Mouse (Mus musculus) layer of hippocampus, postnatal 25 days (tissue): ENCODE data around the gene Kctd3. TPM values are rescaled to one million over a fixed set of nuclear protein-coding genes. Genes with fewer than 3 reads are reported as not detected.
A peak's percentile ranks its signal among the peaks of the same experiment; 100 is the strongest.
"Not testable (repeated sequence)": the region's sequence is repeated elsewhere in the genome, so short reads cannot be mapped to it uniquely, and the experiment has no call there.

ENCODE experiments used
- DNase-seq, 2 experiments: peaks; one replicate each; pipeline ENCODE4 v3.0.0; 2022; ENCODE audit warnings: mixed read lengths in 2 of 2, low spot score in 1 of 2; ENCODE audit errors: extremely low spot score in 1 of 2
- total RNA-seq, 2 experiments: library from RNA; stranded (reverse); gene quantifications; 2 replicates each; pipeline ENCODE4 v1.2.3; 2021

Gene Kctd3
- 10 to 100 TPM; 90.2 to 99.9 TPM for total RNA-seq

- DNase-seq: peak; percentile 99 to 100
Measured at GRCm38 (mm10) chr1:189007239-189007979, at the start of gene Kctd3. Kctd3 (minus strand) TSS chr1:189007841.

GRCm38 (mm10) chr1:189057425-189057824, 49.8 kb upstream of the Kctd3 start:
- no peak for DNase-seq

DNA sequence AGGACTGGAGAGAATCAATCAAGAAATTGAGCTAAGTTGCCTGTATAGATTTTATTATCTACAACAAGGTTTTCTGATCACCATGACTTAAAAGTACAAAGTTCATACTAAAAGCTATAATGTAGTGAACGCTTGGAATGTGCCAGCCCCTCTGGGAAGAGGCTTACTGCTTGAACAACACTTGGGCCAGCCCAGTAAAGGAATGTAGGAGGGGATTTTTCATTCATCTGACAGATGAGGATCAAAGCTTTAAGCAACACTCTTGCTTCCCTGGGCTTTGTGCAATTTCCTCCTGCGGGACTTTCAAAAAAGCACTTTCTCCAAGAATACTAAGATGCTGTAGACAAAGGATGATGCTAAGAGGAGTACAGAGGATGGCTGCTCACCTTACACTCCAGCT, 48.3 kb upstream of the Kctd3 start:
- no peak for DNase-seq

- no peak for DNase-seq
Measured at GRCm38 (mm10) chr1:189054941-189055551, 47.4 kb upstream of the Kctd3 start.

GRCm38 (mm10) chr1:189054191-189054590, 46.5 kb upstream of the Kctd3 start:
- no peak for DNase-seq

DNA sequence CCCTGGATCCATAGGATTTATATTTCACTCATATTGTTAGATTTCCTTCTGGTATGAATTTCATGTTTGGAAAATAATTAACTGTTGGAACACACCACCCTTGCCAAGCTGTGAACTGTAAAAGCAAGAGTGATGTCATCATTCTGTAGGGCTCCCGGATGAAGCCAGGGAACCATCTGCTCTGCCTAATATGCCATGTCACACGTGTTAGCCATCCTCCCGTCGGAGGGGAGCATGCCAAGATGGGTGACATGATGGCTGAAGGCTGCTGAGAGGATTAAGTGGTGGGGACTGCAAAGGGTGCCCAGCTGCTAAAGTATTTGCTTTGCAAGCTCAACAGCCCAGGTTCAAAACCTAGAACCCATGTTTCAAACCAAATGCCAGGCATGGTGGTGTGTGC, 44.5 kb upstream of the Kctd3 start:
- no peak for DNase-seq

GRCm38 (mm10) chr1:189050122-189050521, 42.5 kb upstream of the Kctd3 start:
- DNase-seq: no peak

GRCm38 (mm10) chr1:189048331-189048730, 40.7 kb upstream of the Kctd3 start:
- DNase-seq: no peak

GRCm38 (mm10) chr1:189047918-189048317, 40.3 kb upstream of the Kctd3 start:
- no peak for DNase-seq

GRCm38 (mm10) chr1:189046831-189047230, 39.2 kb upstream of the Kctd3 start:
- DNase-seq: no peak

- DNase-seq: no peak
Measured at GRCm38 (mm10) chr1:189046301-189046700, 38.7 kb upstream of the Kctd3 start.

DNA sequence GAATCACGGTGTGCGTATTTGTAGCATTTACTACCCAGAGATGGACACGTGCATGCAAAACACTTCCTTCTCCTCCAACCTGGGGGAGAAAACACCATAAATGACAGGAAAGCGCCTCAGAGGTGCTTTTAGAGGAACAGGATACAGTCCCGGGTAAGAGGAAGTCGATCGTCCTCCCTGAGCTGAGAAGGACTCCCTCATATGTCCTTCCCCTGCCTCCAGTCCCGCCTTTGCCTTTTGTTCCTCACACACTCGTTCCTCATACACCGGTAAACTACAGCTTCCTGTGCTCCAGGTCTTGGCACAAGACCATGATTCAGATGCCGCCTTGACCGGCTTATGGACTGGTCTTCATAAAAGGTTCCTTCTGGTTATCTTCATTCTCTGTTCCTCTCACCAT, 33.6 kb upstream of the Kctd3 start:
- DNase-seq: no peak

DNA sequence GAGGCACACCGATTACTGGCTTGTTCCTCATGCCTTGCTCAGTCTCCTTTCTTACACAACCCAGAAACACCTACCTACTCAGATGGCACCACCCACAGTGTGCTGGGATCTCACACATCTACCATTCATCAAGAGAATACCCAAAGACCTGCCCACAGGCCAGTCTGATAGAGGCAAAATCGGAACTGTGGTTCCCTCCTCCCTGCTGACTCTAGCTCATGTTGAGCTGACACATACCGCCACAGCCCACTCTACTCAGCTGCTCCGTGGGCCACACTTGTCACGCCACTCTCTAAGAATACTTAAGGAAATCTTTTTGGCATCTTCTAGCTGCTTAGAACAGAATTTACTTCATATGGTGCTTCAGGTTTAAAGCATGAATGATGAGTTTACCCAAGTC, 31.7 kb upstream of the Kctd3 start:
- no peak for DNase-seq

- DNase-seq: not testable (repeated sequence)
Measured at GRCm38 (mm10) chr1:189032817-189033216, 25.2 kb upstream of the Kctd3 start.

GRCm38 (mm10) chr1:189030975-189031374, 23.3 kb upstream of the Kctd3 start:
- DNase-seq: no peak

GRCm38 (mm10) chr1:189028267-189028666, 20.6 kb upstream of the Kctd3 start:
- peak in 1 of 2 experiments; percentile 53 for DNase-seq

- DNase-seq: peak in 1 of 2 experiments; percentile 47
Measured at GRCm38 (mm10) chr1:189026885-189027284, 19.2 kb upstream of the Kctd3 start.

DNA sequence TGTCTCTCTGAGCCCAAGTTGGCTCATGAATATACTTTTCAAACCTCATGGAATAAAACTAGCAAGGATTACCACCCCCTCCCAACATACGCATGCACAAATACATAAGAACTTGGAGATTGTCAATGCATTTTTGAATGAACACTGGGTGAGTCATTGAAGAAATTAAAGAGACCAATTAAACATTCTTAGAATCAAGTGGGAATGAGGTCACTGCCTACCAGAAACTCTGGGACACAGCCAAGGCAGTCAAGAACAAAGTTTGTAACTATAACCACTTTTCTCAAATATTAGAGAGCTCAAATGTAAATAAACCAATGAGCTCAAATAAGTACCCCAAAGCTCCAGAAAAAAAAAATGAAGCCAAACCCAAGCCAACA, 16.1 kb upstream of the Kctd3 start:
- DNase-seq: no peak

DNA sequence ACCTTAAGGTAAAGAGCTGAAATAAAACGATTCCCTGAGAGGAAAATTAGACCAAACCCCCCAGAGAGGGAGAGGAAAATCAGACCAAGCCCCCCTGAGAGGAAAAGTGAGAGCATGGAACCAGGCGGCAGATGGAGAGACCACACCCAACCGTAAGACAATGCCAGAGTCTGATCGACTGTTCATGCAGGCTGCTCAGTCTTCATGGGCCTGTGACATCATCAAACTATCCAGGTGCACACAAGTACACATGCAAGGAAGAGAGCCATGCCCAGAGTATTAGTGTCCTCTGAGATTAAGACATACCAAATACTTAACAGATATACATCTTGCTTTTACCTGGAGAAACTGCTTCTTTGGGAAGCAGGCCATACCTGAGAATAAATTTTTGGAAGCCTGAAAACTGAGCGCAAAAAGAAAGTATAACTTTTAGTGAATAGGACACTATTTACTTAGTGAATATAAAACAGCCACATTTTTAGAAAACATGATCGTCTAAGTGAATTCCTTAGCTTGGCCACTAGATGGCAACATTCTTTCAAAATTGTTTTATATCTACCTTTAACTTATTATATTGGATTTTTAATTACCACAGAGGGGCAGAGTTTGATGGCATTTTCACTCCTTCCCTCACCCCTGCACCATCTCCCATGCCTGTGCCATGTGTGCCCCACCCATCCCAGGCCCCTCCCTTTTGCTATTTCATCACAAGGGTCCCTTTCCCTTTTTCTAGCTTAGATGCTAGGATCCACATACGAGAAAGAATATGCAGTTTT, 15.5 kb upstream of the Kctd3 start:
- no peak for DNase-seq

GRCm38 (mm10) chr1:189015372-189015771, 7.7 kb upstream of the Kctd3 start:
- no peak for DNase-seq

DNA sequence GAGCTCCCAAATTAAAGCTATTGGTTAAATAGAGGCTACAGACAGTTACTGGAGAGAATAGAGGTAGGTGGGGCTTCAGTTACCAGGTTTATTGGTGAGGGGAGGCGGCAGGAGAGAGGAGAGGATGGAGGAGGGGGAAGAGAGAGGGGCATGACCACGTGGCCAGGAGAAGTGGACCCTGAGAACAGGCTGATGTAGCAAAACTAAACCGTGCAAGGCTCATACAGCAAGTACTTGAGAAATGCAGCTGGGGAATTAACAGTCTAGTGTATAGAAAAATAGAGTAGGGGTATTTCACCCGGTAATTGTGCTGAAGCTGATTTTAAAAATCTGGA, 5.9 kb upstream of the Kctd3 start:
- no peak for DNase-seq
